Mouse (Mus musculus) lung, postnatal 0 days (tissue): ENCODE data around the gene Gm26938.

ENCODE experiments used
- CTCF ChIP-seq: IDR thresholded peaks from 2 replicates; pipeline ENCODE4 v1.5.1; 2016; ENCODE audit warnings: antibody characterized with exemption, mild to moderate bottlenecking
- EP300 ChIP-seq: IDR thresholded peaks from 2 replicates; pipeline ENCODE4 v1.6.1; 2016; ENCODE audit warnings: antibody characterized with exemption, mild to moderate bottlenecking, control low read depth

GRCm38 (mm10) chr5:139805924-139806323 is 20.3 kb downstream of the Gm26938 start:
- TF ChIP-seq CTCF (no peak), EP300 (no peak)
